Mouse (Mus musculus) adrenal gland, postnatal 14 days (tissue): Measurements from ENCODE around the gene Inip. TPM values are rescaled to one million over a fixed set of nuclear protein-coding genes. Genes with fewer than 3 reads are reported as not detected.

Experiments
- total RNA-seq: library from RNA; stranded (reverse); gene quantifications from 2 replicates; pipeline ENCODE4 v1.2.3, GENCODE M21; 2021

Gene Inip
- total RNA-seq, 1 experiment from 2014 or later = 14.2 TPM

Other genes starting within 250 kb of the Inip start
- 135 and 145 TPM in 2 replicates for gene Hsdl2, start 220.0 kb downstream of the Inip start, total RNA-seq
- 17.2 and 18.0 TPM in 2 replicates for gene E130308A19Rik, start 175.4 kb downstream of the Inip start, total RNA-seq
- 7.3 and 9.5 TPM in 2 replicates for gene Snx30, start 4.3 kb upstream of the Inip start, total RNA-seq
- gene Slc46a2, start 113.5 kb upstream of the Inip start, total RNA-seq = not detected in 2 replicates
- gene Mup4, start 159.1 kb upstream of the Inip start, total RNA-seq = not detected in 2 replicates
- not detected in 2 replicates for gene Mup6, start 162.7 kb upstream of the Inip start, total RNA-seq